Mouse (Mus musculus) MEL (cell line): ENCODE results near the gene Cwc27. TPM values are rescaled to one million over a fixed set of nuclear protein-coding genes. Genes with fewer than 3 reads are reported as not detected.

Experiments used
- DNase-seq: peaks from one replicate; pipeline ENCODE4 v3.0.0; 2011; ENCODE audit warnings: low read depth, low spot score
- H3K27ac ChIP-seq: 2 replicates; pipeline ENCODE4 v1.5.1; 2012; ENCODE audit warnings: low read depth, mild to moderate bottlenecking, control low read depth, low read length, moderate library complexity; ENCODE audit not compliant: control insufficient read depth
- H3K27me3 ChIP-seq, 2 experiments: fragments of 150-350 bp in 1 of 2; sonication (generic) in 1 of 2; 2 replicates each; pipeline ENCODE4 v1.6.1; 2012; ENCODE audit warnings: low read length in 2 of 2, mild to moderate bottlenecking in 2 of 2, improper control_type of control experiment in 1 of 2, moderate library complexity in 1 of 2; ENCODE audit not compliant: insufficient read depth in 2 of 2, control insufficient read depth in 1 of 2
- H3K36me3 ChIP-seq, 2 experiments: 2 replicates each; pipeline ENCODE4 v1.6.1; 2012 to 2014; ENCODE audit warnings: low read length in 2 of 2, improper control_type of control experiment in 1 of 2, inconsistent platforms in 1 of 2, mild to moderate bottlenecking in 1 of 2; ENCODE audit not compliant: insufficient read depth in 2 of 2, control insufficient read depth in 1 of 2
- H3K4me1 ChIP-seq, 2 experiments: fragments of 150-350 bp in 1 of 2; sonication (generic) in 1 of 2; 2 replicates each; pipeline ENCODE4 v1.6.1; 2012; ENCODE audit warnings: low read length in 2 of 2, improper control_type of control experiment in 1 of 2, mild to moderate bottlenecking in 1 of 2; ENCODE audit not compliant: insufficient read depth in 2 of 2, control insufficient read depth in 1 of 2
- H3K4me3 ChIP-seq, 2 experiments: fragments of 150-350 bp in 1 of 2; sonication (generic) in 1 of 2; 2 replicates each; pipeline ENCODE4 v1.5.1; 2012; ENCODE audit warnings: low read depth in 2 of 2, low read length in 2 of 2, mild to moderate bottlenecking in 2 of 2, moderate library complexity in 2 of 2, control low read depth in 1 of 2, improper control_type of control experiment in 1 of 2; ENCODE audit not compliant: control insufficient read depth in 1 of 2, insufficient read depth in 1 of 2
- H3K79me2 ChIP-seq: 2 replicates; pipeline ENCODE4 v1.6.1; 2012; ENCODE audit warnings: mild to moderate bottlenecking, low read length, moderate library complexity; ENCODE audit not compliant: control insufficient read depth, poor library complexity, insufficient read depth
- H3K9ac ChIP-seq: 2 replicates; pipeline ENCODE4 v1.6.1; 2012; ENCODE audit warnings: low read depth, mild to moderate bottlenecking, control low read depth, low read length, moderate library complexity; ENCODE audit not compliant: control insufficient read depth, poor library complexity, severe bottlenecking
- H3K9me3 ChIP-seq: fragments of 150-350 bp; sonication (generic); replicated peaks from 2 replicates; pipeline ENCODE4 v1.6.1; 2012; ENCODE audit warnings: mild to moderate bottlenecking, low read length, improper control_type of control experiment, moderate library complexity; ENCODE audit not compliant: insufficient read depth
- BHLHE40 ChIP-seq: IDR thresholded peaks from 2 replicates; pipeline ENCODE4 v1.6.1; 2012; ENCODE audit warnings: low read depth, mild to moderate bottlenecking, inconsistent platforms, low read length, improper control_type of control experiment, borderline replicate concordance
- CHD1 ChIP-seq: IDR thresholded peaks from 2 replicates; pipeline ENCODE4 v1.6.1; 2012; ENCODE audit warnings: low read depth, mild to moderate bottlenecking, inconsistent platforms, low read length, improper control_type of control experiment
- E2F4 ChIP-seq: IDR thresholded peaks from 2 replicates; pipeline ENCODE4 v1.6.1; 2011; ENCODE audit warnings: low read depth, low read length, improper control_type of control experiment, borderline replicate concordance
- ELF1 ChIP-seq: IDR thresholded peaks from 2 replicates; pipeline ENCODE4 v1.6.1; 2014; ENCODE audit warnings: low read depth, mild to moderate bottlenecking, inconsistent platforms, low read length, improper control_type of control experiment, moderate library complexity
- EP300 ChIP-seq, 2 experiments: IDR thresholded peaks; 2 replicates each; pipeline ENCODE4 v1.6.1; 2011; ENCODE audit warnings: improper control_type of control experiment in 2 of 2, low read length in 2 of 2, low read depth in 1 of 2, mild to moderate bottlenecking in 1 of 2
- ETS1 ChIP-seq: IDR thresholded peaks from 2 replicates; pipeline ENCODE4 v1.6.1; 2012; ENCODE audit warnings: low read depth, mild to moderate bottlenecking, inconsistent platforms, low read length, improper control_type of control experiment, moderate library complexity
- GABPA ChIP-seq: IDR thresholded peaks from 2 replicates; pipeline ENCODE4 v1.6.1; 2012; ENCODE audit warnings: low read depth, mild to moderate bottlenecking, inconsistent platforms, low read length, improper control_type of control experiment, moderate library complexity
- GATA1 ChIP-seq: IDR thresholded peaks from 2 replicates; pipeline ENCODE4 v1.6.1; 2011; ENCODE audit warnings: low read depth, low read length, improper control_type of control experiment
- HCFC1 ChIP-seq: IDR thresholded peaks from 2 replicates; pipeline ENCODE4 v1.6.1; 2012; ENCODE audit warnings: low read depth, mild to moderate bottlenecking, inconsistent platforms, low read length, improper control_type of control experiment, moderate library complexity
- KAT2A ChIP-seq: conservative IDR thresholded peaks from 2 replicates; pipeline ENCODE4 v1.6.1; 2012; ENCODE audit warnings: low read depth, low read length, improper control_type of control experiment, inconsistent platforms
- MAFK ChIP-seq: IDR thresholded peaks from 2 replicates; pipeline ENCODE4 v1.6.1; 2011; ENCODE audit warnings: low read depth, mild to moderate bottlenecking, low read length, improper control_type of control experiment, borderline replicate concordance
- MAX ChIP-seq: IDR thresholded peaks from 2 replicates; pipeline ENCODE4 v1.6.1; 2011; ENCODE audit warnings: low read length, improper control_type of control experiment
- MAZ ChIP-seq: IDR thresholded peaks from 2 replicates; pipeline ENCODE4 v1.6.1; 2012; ENCODE audit warnings: low read depth, mild to moderate bottlenecking, inconsistent platforms, low read length, improper control_type of control experiment
- MXI1 ChIP-seq: IDR thresholded peaks from 2 replicates; pipeline ENCODE4 v1.6.1; 2011; ENCODE audit warnings: mild to moderate bottlenecking, low read depth, low read length, improper control_type of control experiment
- MYB ChIP-seq: IDR thresholded peaks from 2 replicates; pipeline ENCODE4 v1.6.1; 2011; ENCODE audit warnings: mild to moderate bottlenecking, low read depth, low read length, improper control_type of control experiment
- MYC ChIP-seq: IDR thresholded peaks from 2 replicates; pipeline ENCODE4 v1.6.1; 2011; ENCODE audit warnings: low read depth, mild to moderate bottlenecking, low read length, improper control_type of control experiment, moderate library complexity
- POLR2A ChIP-seq, 2 experiments: IDR thresholded peaks; 2 replicates each; pipeline ENCODE4 v1.6.1; 2011 to 2012; ENCODE audit warnings: low read length in 2 of 2, mild to moderate bottlenecking in 2 of 2, control low read depth in 1 of 2, improper control_type of control experiment in 1 of 2, low read depth in 1 of 2, moderate library complexity in 1 of 2; ENCODE audit not compliant: control insufficient read depth in 1 of 2, insufficient read depth in 1 of 2, poor library complexity in 1 of 2
- POLR2AphosphoS2 ChIP-seq: IDR thresholded peaks from 2 replicates; pipeline ENCODE4 v1.6.1; 2011; ENCODE audit warnings: low read length, improper control_type of control experiment
- POLR2AphosphoS5 ChIP-seq: IDR thresholded peaks from 2 replicates; pipeline ENCODE4 v1.6.1; 2012; ENCODE audit warnings: low read depth, borderline replicate concordance, mild to moderate bottlenecking, inconsistent platforms, low read length, moderate library complexity, mixed read lengths
- RAD21 ChIP-seq: IDR thresholded peaks from 2 replicates; pipeline ENCODE4 v1.6.1; 2011; ENCODE audit warnings: mild to moderate bottlenecking, low read depth, low read length, improper control_type of control experiment
- RCOR1 ChIP-seq: IDR thresholded peaks from 2 replicates; pipeline ENCODE4 v1.6.1; 2012; ENCODE audit warnings: low read depth, mild to moderate bottlenecking, inconsistent platforms, low read length, improper control_type of control experiment
- SMC3 ChIP-seq: IDR thresholded peaks from 2 replicates; pipeline ENCODE4 v1.6.1; 2011; ENCODE audit warnings: low read depth, low read length, improper control_type of control experiment
- TAL1 ChIP-seq: IDR thresholded peaks from 2 replicates; pipeline ENCODE4 v1.6.1; 2012; ENCODE audit warnings: mild to moderate bottlenecking, inconsistent platforms, low read length, moderate library complexity, mixed read lengths
- TBP ChIP-seq: IDR thresholded peaks from 2 replicates; pipeline ENCODE4 v1.8.0; 2011; ENCODE audit warnings: low read depth, low read length, improper control_type of control experiment
- UBTF ChIP-seq: IDR thresholded peaks from 2 replicates; pipeline ENCODE4 v1.6.1; 2012; ENCODE audit warnings: low read depth, mild to moderate bottlenecking, inconsistent platforms, low read length, improper control_type of control experiment, moderate library complexity, borderline replicate concordance; ENCODE audit not compliant: insufficient read depth
- USF1 ChIP-seq: IDR thresholded peaks from 2 replicates; pipeline ENCODE4 v1.6.1; 2014; ENCODE audit warnings: low read depth, mild to moderate bottlenecking, inconsistent platforms, low read length, improper control_type of control experiment, moderate library complexity
- USF2 ChIP-seq, 2 experiments: IDR thresholded peaks; 2 replicates each; pipeline ENCODE4 v1.6.1; 2011 to 2012; ENCODE audit warnings: improper control_type of control experiment in 2 of 2, low read length in 2 of 2, borderline replicate concordance in 1 of 2, inconsistent platforms in 1 of 2, low read depth in 1 of 2, mild to moderate bottlenecking in 1 of 2; ENCODE audit not compliant: insufficient read depth in 1 of 2
- ZC3H11A ChIP-seq: IDR thresholded peaks from 2 replicates; pipeline ENCODE4 v1.6.1; 2012; ENCODE audit warnings: low read depth, mild to moderate bottlenecking, inconsistent platforms, low read length, improper control_type of control experiment
- ZKSCAN1 ChIP-seq: IDR thresholded peaks from 2 replicates; pipeline ENCODE4 v1.6.1; 2012; ENCODE audit warnings: low read depth, mild to moderate bottlenecking, inconsistent platforms, low read length, improper control_type of control experiment, moderate library complexity
- ZMIZ1 ChIP-seq: IDR thresholded peaks from 2 replicates; pipeline ENCODE4 v1.6.1; 2012; ENCODE audit warnings: low read depth, mild to moderate bottlenecking, inconsistent platforms, low read length, improper control_type of control experiment, moderate library complexity
- ZNF384 ChIP-seq: IDR thresholded peaks from 2 replicates; pipeline ENCODE4 v1.6.1; 2012; ENCODE audit warnings: low read depth, mild to moderate bottlenecking, inconsistent platforms, low read length, improper control_type of control experiment
- polyA plus RNA-seq, 2 experiments: library from polyadenylated mRNA; stranded (reverse) in 1 of 2; unstranded in 1 of 2; fragments of >175 nt in 1 of 2; fragments of >200 nt in 1 of 2; gene quantifications; 2 replicates each; pipeline versions ENCODE4 v1.2.1 to v1.2.4; 2012; ENCODE audit warnings: low replicate concordance in 2 of 2, low read depth in 1 of 2; ENCODE audit not compliant: insufficient read length in 2 of 2, insufficient read depth in 1 of 2, missing spikeins in 1 of 2
- total RNA-seq: library from RNA; depleted of rRNA; stranded (reverse); fragments of 300-350 nt; gene quantifications from 2 replicates; pipeline ENCODE4 v1.2.3, GENCODE M21; 2012

Cwc27 gene
- total and polyA plus RNA-seq, 3 experiments = 18.3 to 22.0 TPM; not detected in 1

DNA sequence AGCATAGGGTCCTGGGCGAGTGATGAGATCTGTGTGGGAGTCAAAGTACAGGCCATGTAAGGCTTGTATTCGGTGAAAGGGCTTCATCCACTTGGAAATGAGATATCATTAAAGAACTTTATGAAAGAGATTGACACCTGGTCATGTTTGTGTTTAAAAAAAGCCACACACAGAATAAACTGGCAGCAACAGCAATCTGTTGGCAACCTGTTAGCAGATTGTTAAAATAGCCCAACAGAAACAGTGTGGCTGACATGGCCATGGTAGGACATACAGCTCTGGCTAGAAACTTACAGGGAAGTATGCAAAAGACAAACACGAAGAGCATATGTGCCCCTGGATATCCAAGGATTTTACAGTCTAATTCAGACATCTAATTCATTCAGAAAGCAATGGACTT lies 124.2 kb downstream of the Cwc27 start:
- H3K79me2 ChIP-seq = no peaks in the 10 kb centered on the region
- TF ChIP-seq POLR2AphosphoS5 = no peak
- no peak for TF ChIP-seq ZKSCAN1
- no peak for TF ChIP-seq MXI1
- no peak for TF ChIP-seq USF1
- no peak for TF ChIP-seq POLR2AphosphoS2
- TF ChIP-seq RAD21 = no peak
- no peak for TF ChIP-seq GABPA
- TF ChIP-seq USF2 (IDR thresholded peaks at IDR 0.05; ENCODE audit: borderline replicate concordance in 1 of 2, insufficient read depth in 1 of 2, low read depth in 1 of 2, low read length in 2 of 2) = no peak
- no peak for TF ChIP-seq MAZ
- TF ChIP-seq SMC3 = no peak
- TF ChIP-seq TBP = no peak
- TF ChIP-seq MYB = no peak
- no peak for TF ChIP-seq ZC3H11A
- no peak for TF ChIP-seq UBTF
- TF ChIP-seq KAT2A = no peak
- TF ChIP-seq MAFK = no peak
- no peak for TF ChIP-seq HCFC1

GRCm38 (mm10) chr13:104685537-104685936 lies 131.4 kb downstream of the Cwc27 start:
- Histone ChIP-seq H3K9me3 (no peaks in the 10 kb centered on the region), H3K36me3 (peaks cover 0 to 15% of the 10 kb centered on the region in 2 experiments; a peak in 2 of 4 replicates), H3K4me1 (peaks cover 2 to 14% of the 10 kb centered on the region in 2 experiments; a peak in 3 of 4 replicates), H3K27ac (peak overlapping the region; percentile 59), H3K9ac (no peak overlapping the region), H3K79me2 (no peaks in the 10 kb centered on the region), H3K27me3 (no peaks in the 10 kb centered on the region), H3K4me3 (no peak overlapping the region)
- DNase-seq = peak; percentile 72
- no peak; the same call in 1 of the 2 replicates for TF ChIP-seq MXI1
- TF ChIP-seq EP300 (IDR thresholded peaks at IDR 0.05; ENCODE audit: low read depth in 1 of 2, low read length in 2 of 2) = peak; percentile 83 to 90
- no peak for TF ChIP-seq ZNF384
- peak; percentile 91 for TF ChIP-seq GATA1
- TF ChIP-seq CHD1 = no peak
- TF ChIP-seq TAL1 = peak; percentile 72
- peak; percentile 69 for TF ChIP-seq MYC
- peak; percentile 25; the same call in 1 of the 2 replicates for TF ChIP-seq BHLHE40
- peak; percentile 20; the same call in 1 of the 2 replicates for TF ChIP-seq RCOR1
- TF ChIP-seq ELF1 = no peak
- TF ChIP-seq RAD21 = no peak
- TF ChIP-seq E2F4 = no peak
- TF ChIP-seq MAFK = peak; percentile 41; the same call in 1 of the 2 replicates
- no peak for TF ChIP-seq POLR2A (IDR thresholded peaks at IDR 0.05; ENCODE audit: control insufficient read depth in 1 of 2, insufficient read depth in 1 of 2, low read depth in 1 of 2, low read length in 2 of 2, poor library complexity in 1 of 2)
- TF ChIP-seq USF2 (IDR thresholded peaks at IDR 0.05; ENCODE audit: borderline replicate concordance in 1 of 2, insufficient read depth in 1 of 2, low read depth in 1 of 2, low read length in 2 of 2) = no peak
- no peak for TF ChIP-seq USF1
- no peak for TF ChIP-seq ZMIZ1
- no peak for TF ChIP-seq TBP
- TF ChIP-seq KAT2A = no peak
- no peak for TF ChIP-seq MAX
- peak; percentile 62 for TF ChIP-seq ETS1

More for the DNA sequence above, 124.2 kb downstream of the Cwc27 start:
- H3K36me3 ChIP-seq = peaks cover 0 to 12% of the 10 kb centered on the region in 2 experiments; a peak in 3 of 4 replicates
- H3K9ac ChIP-seq = no peak overlapping the region
- H3K9me3 ChIP-seq = no peaks in the 10 kb centered on the region
- no peak overlapping the region for H3K4me3 ChIP-seq
- H3K27me3 ChIP-seq = no peaks in the 10 kb centered on the region
- H3K4me1 ChIP-seq = peaks cover 4 to 7% of the 10 kb centered on the region in 2 experiments
- H3K27ac ChIP-seq = no peak overlapping the region
- no peak for DNase-seq
